Mouse (Mus musculus) liver, embryonic 14.5 days (tissue): ENCODE measurements around the gene Tas2r137.

Experiments used
- CTCF ChIP-seq: IDR thresholded peaks from 2 replicates; pipeline ENCODE4 v1.5.1; 2016; ENCODE audit warnings: antibody characterized with exemption, low read depth, control low read depth
- EP300 ChIP-seq: IDR thresholded peaks from 2 replicates; pipeline ENCODE4 v1.6.1; 2016; ENCODE audit warnings: antibody characterized with exemption, low read depth

GRCm38 (mm10) chr6:40441755-40442154, 49.3 kb upstream of the Tas2r137 start:
- TF ChIP-seq CTCF (0 out of 2 replicates have a peak, but pooled peaks have one; percentile 11), EP300 (no peak)
